Mouse (Mus musculus) layer of hippocampus, adult 8-10 months (tissue): ENCODE measurements at regions not wholly inside any gene's neighbourhood (a gene's known extent, or its start where the extent isn't known, plus 50 kb on each side); places are given as distances from the start of the nearest gene placed in this dataset.
A peak's percentile ranks its signal among the peaks of the same experiment; 100 is the strongest.

Experiments used
- DNase-seq, 2 experiments: peaks; one replicate each; pipeline ENCODE4 v3.0.0; 2022; ENCODE audit warnings: low spot score in 2 of 2

DNA sequence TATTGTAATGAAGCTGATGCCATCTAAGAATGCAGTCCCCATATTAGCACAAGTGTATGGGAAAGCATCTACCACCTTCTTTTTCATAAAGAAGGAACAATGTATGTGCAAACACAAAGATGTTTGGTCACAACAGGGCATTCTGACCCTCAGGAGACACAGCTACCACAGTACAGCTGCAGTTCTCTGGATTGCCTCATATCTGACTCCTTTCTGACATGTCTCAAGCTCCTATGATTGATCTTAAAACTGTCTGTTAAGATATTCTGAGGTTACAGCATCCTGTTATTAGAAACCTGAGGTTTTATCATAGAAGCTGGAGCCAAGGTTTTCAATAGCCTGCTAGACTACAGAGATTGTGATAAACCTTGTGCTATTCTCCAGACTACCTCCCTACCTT is 813.0 kb downstream of the Ryr2 start:
- no peak for DNase-seq

DNA sequence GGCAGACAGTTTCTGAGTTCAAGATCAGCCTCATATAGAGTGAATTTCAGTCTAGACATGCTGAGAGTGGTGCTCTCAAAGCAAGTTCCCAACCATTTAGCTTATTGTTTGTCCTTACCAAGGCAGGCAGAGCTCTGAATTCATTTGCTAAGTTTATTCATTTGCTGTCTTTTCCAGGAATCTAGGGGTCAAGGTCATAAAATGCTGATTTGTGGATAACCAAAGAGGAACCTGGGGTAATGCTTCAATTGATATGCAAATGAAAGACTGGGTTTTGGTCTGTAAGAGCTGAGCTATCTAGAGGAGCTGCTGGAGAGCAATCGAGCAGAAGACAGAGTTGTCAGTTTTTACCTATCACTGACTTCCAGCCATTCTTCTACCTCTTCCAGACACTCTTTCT is 832.8 kb downstream of the Ryr2 start:
- no peak for DNase-seq

DNA sequence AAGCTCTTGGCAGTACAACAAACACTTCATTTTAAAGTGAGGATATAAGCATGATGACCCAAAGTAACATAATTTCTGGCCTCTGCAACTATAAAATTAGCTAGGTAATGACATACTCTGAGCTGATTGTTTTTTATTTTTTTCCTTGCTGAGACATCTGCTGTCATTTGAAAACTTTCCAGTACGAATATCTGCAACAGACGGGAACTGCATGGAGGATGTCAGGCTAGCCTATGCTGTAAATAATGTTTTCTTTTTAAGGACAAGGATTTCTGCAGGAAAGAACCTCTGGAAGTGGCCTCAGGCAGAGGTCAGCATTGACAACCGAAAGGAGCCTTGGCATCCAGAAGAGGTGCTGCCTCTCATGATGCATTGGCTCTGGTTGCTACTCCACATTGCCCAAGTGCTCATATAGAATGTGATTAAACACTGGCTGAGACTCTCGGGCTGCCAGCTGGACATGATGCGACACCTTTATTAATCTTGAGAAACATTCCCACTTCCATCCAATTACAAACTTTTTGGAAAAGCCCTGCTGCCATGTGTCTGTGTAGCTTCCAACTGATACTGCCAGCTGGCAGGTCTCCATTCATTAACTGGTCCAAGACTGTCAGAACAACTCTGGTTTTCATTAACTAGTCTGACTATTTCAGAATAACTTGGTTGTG is 837.9 kb downstream of the Ryr2 start:
- peak; percentile 63 to 67 for DNase-seq

DNA sequence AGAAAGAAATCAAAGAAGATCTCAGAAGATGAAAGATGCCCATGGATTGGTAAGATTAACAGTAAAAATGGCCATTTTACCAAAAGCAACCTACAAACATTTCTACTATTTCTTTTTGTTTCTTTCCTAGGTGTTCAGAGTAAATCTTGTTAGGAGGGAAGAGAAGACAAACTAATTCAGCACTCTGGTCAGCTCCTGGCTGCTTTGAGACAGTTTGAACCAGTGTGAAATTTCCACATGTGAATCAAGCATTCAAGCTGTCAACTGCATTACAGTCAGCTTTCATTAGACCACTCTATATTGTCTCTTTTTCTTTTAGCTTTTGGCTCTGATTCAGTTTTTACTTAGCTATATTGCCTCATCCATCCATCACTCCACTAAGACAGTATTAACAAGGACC is 859.2 kb downstream of the Ryr2 start:
- DNase-seq = no peak

DNA sequence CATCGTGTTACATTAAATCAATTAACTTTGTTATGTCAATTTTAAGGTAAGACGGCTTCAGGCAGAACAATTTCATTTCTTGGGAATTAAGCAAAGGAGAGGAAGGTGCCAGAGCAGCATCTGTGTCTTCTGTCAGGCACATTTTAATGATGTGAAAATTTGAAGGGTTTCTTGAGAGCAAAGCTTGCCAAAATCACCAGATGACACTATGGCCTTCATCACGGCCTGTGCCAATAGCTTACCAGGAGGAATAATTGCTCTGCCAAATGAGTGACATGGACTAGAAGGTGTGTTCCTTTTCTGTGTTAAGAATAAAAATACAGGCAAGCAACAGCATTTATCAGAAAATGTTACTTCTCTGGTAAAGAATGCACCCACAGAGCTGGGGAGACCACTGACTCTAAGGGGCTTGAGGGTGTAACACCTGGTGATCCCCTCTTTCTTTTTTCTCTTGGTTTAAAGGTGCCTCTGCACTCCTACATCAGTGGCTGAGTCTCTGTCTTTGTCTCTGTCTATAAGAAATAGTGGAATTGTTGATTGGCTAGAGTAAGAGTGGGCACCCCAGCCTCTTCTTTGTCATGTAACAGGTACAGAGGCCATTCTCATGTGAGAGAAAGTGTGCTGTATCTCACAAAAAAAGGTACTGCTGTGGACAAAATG is 856.2 kb upstream of the Chrm3 start:
- no peak for DNase-seq

DNA sequence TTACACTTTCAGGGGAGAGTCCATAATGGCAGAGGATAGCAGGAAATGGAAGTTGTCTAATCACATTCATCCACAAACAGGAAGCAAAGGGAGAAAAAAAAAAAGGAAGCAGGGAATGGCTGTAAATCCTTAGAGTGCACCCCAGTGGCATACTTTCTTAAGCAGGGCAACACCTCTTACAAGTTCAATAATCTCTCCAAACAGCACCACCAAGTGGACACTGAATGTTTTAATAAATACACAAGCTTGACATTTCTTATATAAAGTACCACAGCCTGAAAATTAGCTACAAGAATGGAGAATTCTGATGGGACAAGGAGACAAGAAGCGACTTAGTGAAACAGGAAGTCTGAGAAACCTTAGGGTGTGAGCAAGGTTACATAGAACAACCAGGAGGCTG is 849.5 kb upstream of the Chrm3 start:
- DNase-seq = no peak

DNA sequence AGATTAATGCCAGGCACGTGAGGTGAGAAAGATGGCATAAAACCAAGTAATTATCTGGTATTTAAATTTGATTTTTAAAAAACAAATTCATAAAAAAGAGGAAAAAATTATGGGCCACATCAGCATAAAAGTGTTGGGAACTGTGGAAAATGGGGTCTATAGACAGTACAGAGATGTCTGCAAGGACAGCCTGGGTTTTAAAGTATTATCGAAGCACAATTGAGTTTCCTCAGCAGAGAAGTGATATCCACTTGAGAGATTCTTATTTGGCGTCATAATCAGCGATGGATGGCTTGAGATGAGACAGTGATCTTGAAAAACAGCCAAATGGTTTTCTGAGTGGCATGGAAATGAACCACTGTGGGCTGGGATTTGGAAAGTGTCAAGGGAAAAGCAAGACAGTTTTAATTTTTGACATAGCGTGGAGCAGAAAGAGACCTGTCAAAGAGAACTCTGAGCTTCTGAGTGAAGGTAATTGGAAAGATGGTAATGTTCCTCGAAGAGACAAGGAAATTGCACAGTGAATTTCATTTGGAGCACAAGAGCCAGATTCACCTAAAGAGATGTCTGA is 844.7 kb upstream of the Chrm3 start:
- no peak for DNase-seq

DNA sequence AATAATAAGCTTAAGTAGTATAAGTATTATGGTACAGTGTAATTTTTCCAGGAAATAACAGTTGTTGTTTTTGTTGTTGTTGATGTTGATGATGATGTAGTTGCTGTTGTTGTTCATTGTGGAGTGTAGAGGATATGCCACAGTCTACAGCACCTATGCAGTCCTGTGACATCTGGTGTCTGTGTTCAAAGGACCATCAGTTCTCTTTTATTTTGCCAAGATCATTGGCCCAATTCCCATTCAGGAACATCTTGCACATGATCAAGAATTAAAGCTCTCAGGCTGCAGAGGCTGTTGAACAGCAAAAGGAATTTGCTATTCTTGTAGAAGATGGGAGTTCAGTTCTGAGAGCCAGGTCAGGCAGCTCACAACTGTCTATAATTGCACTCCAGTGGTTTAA is 841.3 kb upstream of the Chrm3 start:
- DNase-seq = peak in 1 of 2 experiments; percentile 12

DNA sequence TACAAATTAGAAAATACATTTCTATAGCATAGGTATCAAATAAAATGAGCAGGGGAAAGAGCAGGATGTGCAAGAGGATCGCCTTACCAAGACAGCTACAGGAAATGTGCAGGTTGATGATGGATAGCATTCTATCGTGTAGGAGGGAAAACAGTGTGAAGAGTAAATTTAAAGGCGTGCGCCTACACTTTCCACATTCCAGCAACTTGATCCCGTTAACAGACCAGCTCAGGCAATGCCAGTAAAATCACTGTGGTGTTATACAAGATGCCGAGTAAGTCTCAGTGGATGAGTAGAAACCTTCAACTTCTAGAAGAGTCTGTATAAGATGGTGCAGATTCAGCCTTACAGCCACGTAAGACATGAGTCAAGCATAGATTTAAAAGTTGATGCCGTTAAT is 831.8 kb upstream of the Chrm3 start:
- DNase-seq = no peak

DNA sequence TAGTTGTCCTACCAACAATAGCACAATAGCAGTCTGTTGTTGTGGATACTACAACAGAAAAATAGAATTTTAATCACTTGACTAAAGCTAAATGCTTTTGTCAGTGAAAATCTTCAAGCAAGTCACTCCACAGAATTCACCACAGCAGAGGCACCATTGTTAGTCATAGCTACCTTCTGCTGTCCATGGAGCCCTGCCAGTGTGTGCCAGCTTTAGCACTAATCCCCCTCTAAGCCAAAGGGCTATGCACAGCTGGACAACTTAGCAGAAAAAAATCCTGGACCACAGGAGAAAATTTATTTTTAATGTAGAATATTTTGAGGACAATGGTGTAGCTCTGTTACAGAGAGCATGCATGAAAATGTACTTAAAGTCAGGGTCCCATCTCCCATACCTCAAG is 820.5 kb upstream of the Chrm3 start:
- DNase-seq = no peak

DNA sequence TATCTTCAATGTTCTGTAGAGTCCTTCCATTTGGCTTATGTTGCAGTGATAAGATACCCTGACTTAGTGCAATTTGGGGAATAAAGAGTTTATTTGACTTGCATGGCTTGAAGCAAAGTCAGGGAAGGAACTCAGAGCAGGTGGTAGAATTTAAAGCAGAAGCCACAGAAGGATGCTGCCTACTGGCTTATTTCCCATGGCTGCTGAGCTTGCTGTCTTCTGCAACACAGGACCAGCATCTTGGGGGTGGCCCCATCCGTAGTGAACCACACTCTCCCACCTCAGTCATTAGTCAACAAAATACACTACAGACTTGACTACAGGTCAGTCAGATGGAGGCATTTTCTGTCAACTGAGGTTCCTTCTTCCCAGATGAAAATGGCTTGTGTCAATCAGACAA is 819.7 kb upstream of the Chrm3 start:
- peak in 1 of 2 experiments; percentile 6 for DNase-seq

DNA sequence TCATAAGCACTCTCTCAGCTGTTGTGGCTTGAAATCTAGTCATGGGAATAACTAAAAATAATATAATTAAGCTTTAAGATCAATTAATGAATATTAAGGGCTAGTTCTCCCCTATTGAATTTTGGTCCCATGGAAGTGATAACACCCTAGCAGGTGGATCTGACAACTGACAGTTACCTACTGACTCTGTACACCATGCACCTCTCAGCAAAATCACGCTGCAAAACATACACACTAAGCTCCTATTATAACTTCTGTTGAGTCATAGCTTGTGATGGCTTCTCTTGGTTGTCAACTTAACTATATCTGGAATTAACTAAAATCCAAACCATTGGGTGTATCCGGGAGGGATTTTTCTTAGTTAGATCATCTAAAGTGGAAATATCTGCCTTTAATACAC is 817.9 kb upstream of the Chrm3 start:
- no peak for DNase-seq

DNA sequence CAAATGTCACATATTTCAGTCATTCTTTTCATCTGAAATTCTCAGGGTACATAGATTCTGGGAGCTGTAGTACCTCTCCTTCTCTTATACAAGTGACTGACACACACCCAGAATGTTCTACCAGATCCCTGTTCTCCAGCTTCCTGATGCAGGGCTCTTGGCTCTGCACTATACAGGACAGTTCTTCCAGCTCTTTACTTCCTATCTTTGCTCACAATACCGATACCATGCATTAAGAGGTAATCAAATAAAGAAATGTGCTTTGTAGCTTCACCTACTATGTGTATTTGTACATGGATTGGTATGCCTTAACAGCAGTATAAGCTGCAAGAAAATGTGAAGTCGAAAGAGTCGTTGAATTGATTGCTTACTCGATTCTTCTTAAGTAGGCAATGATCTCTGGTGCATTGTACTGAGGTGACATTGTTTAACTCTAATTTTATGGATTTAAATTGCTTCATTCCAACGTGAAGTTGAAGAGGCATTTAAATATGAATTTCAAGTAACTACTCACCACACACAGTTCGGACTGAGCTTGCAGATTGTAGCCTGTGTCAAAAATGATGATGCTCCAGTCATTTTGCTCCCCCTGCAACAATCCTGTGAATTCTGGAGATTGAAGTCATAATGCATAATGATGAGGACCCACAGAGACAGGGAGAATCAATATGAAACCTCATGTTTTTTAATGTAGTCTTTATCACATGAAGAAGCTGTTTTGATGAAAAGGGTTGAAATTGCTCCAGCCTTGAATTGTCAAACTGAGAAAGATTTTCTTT is 817.2 kb upstream of the Chrm3 start:
- no peak for DNase-seq

DNA sequence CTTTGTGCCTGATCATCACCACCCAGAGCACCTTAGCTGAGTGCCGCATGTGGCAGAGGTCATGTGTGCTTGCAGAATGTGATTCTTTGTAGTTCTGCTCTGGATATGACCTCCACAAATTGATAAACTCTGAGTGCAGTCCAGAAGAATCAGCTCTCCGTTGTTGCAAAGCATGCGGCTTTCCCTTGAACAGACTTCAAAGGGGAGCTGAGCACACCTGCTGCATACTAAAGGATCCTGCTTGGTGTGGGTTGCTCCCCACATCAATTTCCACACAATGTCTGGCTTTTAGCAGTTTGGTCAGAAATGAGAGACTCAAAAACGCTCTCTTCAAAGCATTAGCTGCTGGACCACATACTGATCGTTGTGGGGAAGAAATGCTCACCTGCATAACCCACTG is 806.5 kb upstream of the Chrm3 start:
- no peak for DNase-seq

DNA sequence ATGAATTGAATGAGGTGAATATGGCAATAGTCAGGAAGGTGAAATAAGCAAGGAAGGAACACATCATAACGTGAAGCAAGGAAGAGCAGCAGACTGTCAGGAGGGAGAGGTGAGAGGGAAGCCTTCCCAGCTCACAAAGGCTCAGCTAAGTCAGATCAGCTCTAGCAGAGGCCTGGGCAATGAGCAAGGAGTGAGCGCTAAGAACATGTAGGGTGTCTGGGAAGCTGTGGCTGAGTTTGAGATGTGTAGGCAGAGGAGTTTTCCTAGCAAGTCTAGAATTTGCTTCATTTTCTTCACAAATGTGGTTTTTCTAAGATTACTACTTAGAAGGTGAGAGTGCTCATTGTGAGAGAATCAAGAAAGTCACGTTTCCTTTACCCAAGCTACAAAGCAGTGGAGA is 803.5 kb upstream of the Chrm3 start:
- DNase-seq = no peak

DNA sequence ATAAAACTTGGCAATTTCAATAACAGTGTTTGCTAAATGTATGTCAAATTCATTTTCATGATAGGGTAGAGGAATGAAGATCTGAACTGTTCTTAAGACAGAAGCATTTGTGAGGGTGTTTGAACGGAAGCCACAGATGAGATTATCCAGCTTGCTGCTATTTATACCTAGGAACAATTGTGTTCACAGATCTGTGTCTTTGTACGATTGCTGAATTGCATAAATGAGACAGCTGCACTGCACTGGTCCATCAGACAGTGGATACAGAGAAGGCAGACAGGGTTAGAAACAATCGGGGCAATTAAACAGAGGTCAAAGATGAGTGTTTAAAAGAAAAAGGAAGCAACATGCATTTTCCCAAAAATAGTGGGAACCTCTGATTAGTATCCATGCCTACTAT is 786.6 kb upstream of the Chrm3 start:
- DNase-seq = peak; percentile 4 to 32

DNA sequence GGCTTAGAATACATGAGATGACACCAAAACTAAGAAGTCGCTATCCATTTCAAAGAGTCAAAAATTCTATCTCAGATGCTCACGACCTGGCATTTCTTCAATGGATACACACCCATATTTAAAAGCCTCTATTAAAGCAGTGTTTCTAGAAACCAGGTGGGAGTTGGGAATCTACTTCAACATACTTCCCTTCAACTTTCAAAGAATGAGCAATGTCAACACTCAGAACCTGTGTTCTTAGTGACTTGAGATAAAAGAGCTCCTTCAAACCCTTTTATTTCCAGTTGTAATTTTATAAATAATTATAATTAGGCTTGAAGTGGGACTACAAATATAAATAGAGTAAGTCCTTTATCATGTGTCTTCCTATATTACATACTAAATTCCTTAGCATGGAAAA is 747.0 kb upstream of the Chrm3 start:
- DNase-seq = no peak

DNA sequence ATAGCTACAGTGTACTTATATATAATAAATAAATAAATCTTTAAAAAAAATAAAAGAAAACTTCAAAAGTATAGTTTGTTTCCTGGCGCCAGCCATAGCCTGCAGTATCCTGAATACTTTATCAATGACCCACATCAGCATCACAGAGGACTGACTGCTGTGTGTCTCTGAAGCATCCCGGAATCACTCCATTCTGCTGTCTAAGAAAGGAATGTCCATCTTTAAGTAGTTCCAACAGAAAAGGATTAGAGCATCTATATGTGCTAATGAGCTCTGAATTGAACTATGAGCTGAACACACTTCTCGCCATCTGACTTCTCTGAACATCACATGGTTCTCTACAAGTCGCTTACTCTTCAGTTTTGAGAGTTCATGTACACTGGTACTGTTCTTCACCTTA is 745.8 kb upstream of the Chrm3 start:
- no peak for DNase-seq

DNA sequence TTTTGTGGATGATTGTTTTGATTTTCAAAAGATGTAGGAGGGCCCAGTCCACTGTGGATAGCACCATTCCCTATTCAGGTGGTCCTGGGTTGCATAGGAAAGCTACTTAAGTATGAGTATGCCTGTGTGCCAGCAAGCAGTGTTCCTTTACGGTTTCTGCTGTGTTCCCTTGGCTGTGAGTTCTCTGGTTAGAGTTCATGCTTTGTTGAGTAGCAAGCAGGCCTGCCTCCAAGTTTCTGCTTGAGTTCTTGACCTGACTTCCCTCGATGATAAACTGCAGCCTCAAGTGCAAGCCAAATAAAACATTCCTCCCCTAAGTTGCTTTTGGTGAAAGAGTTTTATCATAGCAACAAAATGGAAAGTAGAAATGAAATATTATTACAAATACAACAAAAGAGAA is 744.9 kb upstream of the Chrm3 start:
- no peak for DNase-seq

DNA sequence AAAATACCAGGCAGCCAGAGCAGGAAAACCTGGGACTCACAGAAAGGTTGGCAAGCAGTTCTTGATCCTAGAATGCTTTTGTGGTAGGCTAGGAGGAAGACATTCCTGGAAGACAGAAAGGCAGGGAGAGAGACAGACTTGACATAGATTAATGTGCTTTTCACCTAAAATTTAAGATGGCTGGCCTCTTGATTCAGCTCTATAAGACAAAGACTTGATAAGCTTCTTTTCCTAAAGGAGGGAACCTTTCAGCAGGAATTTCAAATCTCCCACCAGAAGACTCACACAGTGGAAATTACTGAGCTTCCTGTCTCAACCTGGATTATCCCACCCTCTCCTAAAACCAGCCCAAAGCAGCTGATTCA is 738.9 kb upstream of the Chrm3 start:
- DNase-seq = no peak

DNA sequence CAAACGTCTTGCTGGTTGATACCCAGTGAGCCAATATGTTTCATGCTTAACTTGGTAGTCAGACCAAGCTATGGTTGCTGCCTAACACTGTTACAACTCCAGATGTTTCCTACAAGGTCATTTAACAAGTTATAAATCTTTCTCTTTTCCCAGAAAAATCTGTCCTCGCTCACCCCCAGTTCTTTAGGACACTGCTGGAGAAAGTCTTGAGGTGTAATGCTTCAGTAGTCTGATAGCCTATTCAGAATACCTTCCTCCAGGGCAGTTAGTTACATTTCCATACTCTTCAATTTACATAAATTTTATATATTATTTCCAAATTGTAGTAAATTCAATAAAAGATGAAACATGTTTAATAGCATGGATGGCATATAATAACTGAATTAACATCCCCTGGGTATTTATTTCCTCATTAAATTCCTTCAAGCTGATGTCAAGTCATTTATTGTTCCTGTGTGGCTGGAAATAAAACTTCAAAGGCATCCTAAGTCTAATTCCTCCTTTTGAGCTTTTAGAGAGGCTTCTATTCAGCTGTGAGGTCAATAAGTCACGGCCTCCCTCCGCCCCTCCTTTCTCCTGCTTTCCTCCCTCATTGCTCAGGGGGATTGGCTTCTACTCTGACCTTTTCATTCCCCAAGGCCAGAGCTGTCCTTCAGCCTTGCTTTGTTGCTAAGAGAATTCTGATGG is 738.4 kb upstream of the Chrm3 start:
- no peak for DNase-seq

DNA sequence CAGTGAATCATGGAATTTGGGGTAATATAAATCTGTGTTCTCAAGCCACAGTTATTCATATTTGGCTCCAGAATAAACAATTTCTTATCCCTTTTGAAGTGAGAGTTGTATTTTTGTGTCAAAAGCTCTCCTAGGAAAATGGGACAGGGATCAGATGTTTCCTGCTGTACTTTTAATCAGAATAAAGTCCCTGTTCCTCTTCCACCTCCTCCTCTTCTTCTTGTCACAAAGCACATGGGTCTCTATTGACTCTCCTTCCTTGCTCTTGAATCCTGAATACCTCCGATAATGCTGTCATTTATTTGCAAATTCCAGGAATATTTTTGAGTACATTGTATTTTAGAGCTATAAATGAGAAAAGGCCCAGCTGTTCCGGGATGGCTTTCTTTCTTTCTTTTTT is 732.3 kb upstream of the Chrm3 start:
- no peak for DNase-seq
